Mouse (Mus musculus): ENCODE results near the gene Lipt2. TPM values are rescaled to one million over a fixed set of nuclear protein-coding genes. Genes with fewer than 3 reads are reported as not detected.
A peak's percentile ranks its signal among the peaks of the same experiment; 100 is the strongest.

Lipt2 gene
- polyA plus RNA-seq, 1 experiment: 5.6 TPM

GRCm38 (mm10) chr7:100190778-100191177 is 31.7 kb downstream of the Lipt2 start:
- H3K27me3 ChIP-seq (ENCODE audit: control insufficient read depth, insufficient read depth, insufficient read length): peaks cover 5% of the 10 kb centered on the region
- H3K4me3 ChIP-seq (ENCODE audit: insufficient read depth, poor library complexity, severe bottlenecking): no peak overlapping the region
- no peaks in the 10 kb centered on the region for H3K36me3 ChIP-seq (ENCODE audit: control insufficient read depth, insufficient read depth)
- H3ac ChIP-seq (ENCODE audit: control insufficient read depth, insufficient read length, low read depth): no peak overlapping the region
- no peaks in the 10 kb centered on the region for H3K79me2 ChIP-seq (ENCODE audit: control insufficient read depth, insufficient read depth)
- no peaks in the 10 kb centered on the region for H3K79me3 ChIP-seq (ENCODE audit: low read depth)
- TF ChIP-seq MYOD1 (IDR thresholded peaks at IDR 0.05; ENCODE audit: control insufficient read depth, insufficient read length, low read depth): no peak
- TF ChIP-seq CTCF (IDR thresholded peaks at IDR 0.05; ENCODE audit: control insufficient read depth, insufficient read depth, insufficient read length): peak; percentile 34

- H3ac ChIP-seq (ENCODE audit: control insufficient read depth, insufficient read length, low read depth): no peak overlapping the region
- H3K4me3 ChIP-seq (ENCODE audit: insufficient read depth, poor library complexity, severe bottlenecking): no peak overlapping the region
- no peaks in the 10 kb centered on the region for H3K79me3 ChIP-seq (ENCODE audit: low read depth)
- TF ChIP-seq CTCF (IDR thresholded peaks at IDR 0.05; ENCODE audit: control insufficient read depth, insufficient read depth, insufficient read length): no peak
- TF ChIP-seq CEBPB (IDR thresholded peaks at IDR 0.05; ENCODE audit: low read depth): no peak
- TF ChIP-seq MAX (IDR thresholded peaks at IDR 0.05): no peak
- no peak for TF ChIP-seq MYOD1 (IDR thresholded peaks at IDR 0.05; ENCODE audit: control insufficient read depth, insufficient read length, low read depth)
- no peak for TF ChIP-seq USF1 (IDR thresholded peaks at IDR 0.05; ENCODE audit: low read depth)
- no peak for TF ChIP-seq FOSL1 (IDR thresholded peaks at IDR 0.05; ENCODE audit: insufficient read depth, low read length, poor library complexity, severe bottlenecking)
- TF ChIP-seq MYOG (IDR thresholded peaks at IDR 0.05; ENCODE audit: control insufficient read depth, extremely low read depth, insufficient read length): no peak
- no peaks in the 10 kb centered on the region for H3K36me3 ChIP-seq (ENCODE audit: control insufficient read depth, insufficient read depth)
- H3K79me2 ChIP-seq (ENCODE audit: control insufficient read depth, insufficient read depth): no peaks in the 10 kb centered on the region
- H3K27me3 ChIP-seq (ENCODE audit: control insufficient read depth, insufficient read depth, insufficient read length): peaks cover 15% of the 10 kb centered on the region
Measured at GRCm38 (mm10) chr7:100201191-100201590, 42.1 kb downstream of the Lipt2 start.

- H3K79me3 ChIP-seq (ENCODE audit: low read depth): no peaks in the 10 kb centered on the region
- H3ac ChIP-seq (ENCODE audit: control insufficient read depth, insufficient read length, low read depth): no peak overlapping the region
- no peak overlapping the region for H3K4me3 ChIP-seq (ENCODE audit: insufficient read depth, poor library complexity, severe bottlenecking)
- no peaks in the 10 kb centered on the region for H3K36me3 ChIP-seq (ENCODE audit: control insufficient read depth, insufficient read depth)
- no peak for TF ChIP-seq MYOG (IDR thresholded peaks at IDR 0.05; ENCODE audit: control insufficient read depth, extremely low read depth, insufficient read length)
- peaks cover 19% of the 10 kb centered on the region for H3K27me3 ChIP-seq (ENCODE audit: control insufficient read depth, insufficient read depth, insufficient read length)
- no peaks in the 10 kb centered on the region for H3K79me2 ChIP-seq (ENCODE audit: control insufficient read depth, insufficient read depth)
Measured at GRCm38 (mm10) chr7:100203616-100204015, 44.5 kb downstream of the Lipt2 start.

GRCm38 (mm10) chr7:100204871-100205270 is 45.8 kb downstream of the Lipt2 start:
- no peaks in the 10 kb centered on the region for H3K79me2 ChIP-seq (ENCODE audit: control insufficient read depth, insufficient read depth)
- no peaks in the 10 kb centered on the region for H3K36me3 ChIP-seq (ENCODE audit: control insufficient read depth, insufficient read depth)
- H3K27me3 ChIP-seq (ENCODE audit: control insufficient read depth, insufficient read depth, insufficient read length): peaks cover 19% of the 10 kb centered on the region
- no peak for TF ChIP-seq CTCF (IDR thresholded peaks at IDR 0.05; ENCODE audit: control insufficient read depth, insufficient read depth, insufficient read length)
- TF ChIP-seq USF1 (IDR thresholded peaks at IDR 0.05; ENCODE audit: low read depth): no peak
- no peak for TF ChIP-seq MAX (IDR thresholded peaks at IDR 0.05)
- TF ChIP-seq FOSL1 (IDR thresholded peaks at IDR 0.05; ENCODE audit: insufficient read depth, low read length, poor library complexity, severe bottlenecking): no peak
- TF ChIP-seq MYOG (IDR thresholded peaks at IDR 0.05; ENCODE audit: control insufficient read depth, extremely low read depth, insufficient read length): no peak
- TF ChIP-seq CEBPB (IDR thresholded peaks at IDR 0.05; ENCODE audit: low read depth): no peak
- TF ChIP-seq MYOD1 (IDR thresholded peaks at IDR 0.05; ENCODE audit: control insufficient read depth, insufficient read length, low read depth): no peak
- no peak overlapping the region for H3K4me3 ChIP-seq (ENCODE audit: insufficient read depth, poor library complexity, severe bottlenecking)
- no peak overlapping the region for H3ac ChIP-seq (ENCODE audit: control insufficient read depth, insufficient read length, low read depth)
- no peaks in the 10 kb centered on the region for H3K79me3 ChIP-seq (ENCODE audit: low read depth)

GRCm38 (mm10) chr7:100206144-100206543 is 47.1 kb downstream of the Lipt2 start:
- TF ChIP-seq USF1 (IDR thresholded peaks at IDR 0.05; ENCODE audit: low read depth) (no peak), MYOG (IDR thresholded peaks at IDR 0.05; ENCODE audit: control insufficient read depth, extremely low read depth, insufficient read length) (no peak), CTCF (IDR thresholded peaks at IDR 0.05; ENCODE audit: control insufficient read depth, insufficient read depth, insufficient read length) (no peak), CEBPB (IDR thresholded peaks at IDR 0.05; ENCODE audit: low read depth) (no peak), MAX (IDR thresholded peaks at IDR 0.05) (no peak), FOSL1 (IDR thresholded peaks at IDR 0.05; ENCODE audit: insufficient read depth, low read length, poor library complexity, severe bottlenecking) (no peak), MYOD1 (IDR thresholded peaks at IDR 0.05; ENCODE audit: control insufficient read depth, insufficient read length, low read depth) (no peak)

GRCm38 (mm10) chr7:100207886-100208285 is 48.8 kb downstream of the Lipt2 start:
- Histone ChIP-seq H3K79me3 (ENCODE audit: low read depth) (no peaks in the 10 kb centered on the region), H3K27me3 (ENCODE audit: control insufficient read depth, insufficient read depth, insufficient read length) (peaks cover 24% of the 10 kb centered on the region), H3K36me3 (ENCODE audit: control insufficient read depth, insufficient read depth) (no peaks in the 10 kb centered on the region), H3ac (ENCODE audit: control insufficient read depth, insufficient read length, low read depth) (no peak overlapping the region), H3K79me2 (ENCODE audit: control insufficient read depth, insufficient read depth) (no peaks in the 10 kb centered on the region), H3K4me3 (ENCODE audit: insufficient read depth, poor library complexity, severe bottlenecking) (no peak overlapping the region)
- TF ChIP-seq MAX (IDR thresholded peaks at IDR 0.05): no peak
- no peak for TF ChIP-seq USF1 (IDR thresholded peaks at IDR 0.05; ENCODE audit: low read depth)
- TF ChIP-seq FOSL1 (IDR thresholded peaks at IDR 0.05; ENCODE audit: insufficient read depth, low read length, poor library complexity, severe bottlenecking): no peak
- TF ChIP-seq CTCF (IDR thresholded peaks at IDR 0.05; ENCODE audit: control insufficient read depth, insufficient read depth, insufficient read length): no peak
- no peak for TF ChIP-seq CEBPB (IDR thresholded peaks at IDR 0.05; ENCODE audit: low read depth)
- no peak for TF ChIP-seq MYOD1 (IDR thresholded peaks at IDR 0.05; ENCODE audit: control insufficient read depth, insufficient read length, low read depth)
- no peak for TF ChIP-seq MYOG (IDR thresholded peaks at IDR 0.05; ENCODE audit: control insufficient read depth, extremely low read depth, insufficient read length)

More at GRCm38 (mm10) chr7:100206144-100206543, 47.1 kb downstream of the Lipt2 start:
- Histone ChIP-seq H3K27me3 (ENCODE audit: control insufficient read depth, insufficient read depth, insufficient read length) (peaks cover 19% of the 10 kb centered on the region), H3K4me3 (ENCODE audit: insufficient read depth, poor library complexity, severe bottlenecking) (no peak overlapping the region), H3K79me3 (ENCODE audit: low read depth) (no peaks in the 10 kb centered on the region), H3ac (ENCODE audit: control insufficient read depth, insufficient read length, low read depth) (no peak overlapping the region), H3K36me3 (ENCODE audit: control insufficient read depth, insufficient read depth) (no peaks in the 10 kb centered on the region), H3K79me2 (ENCODE audit: control insufficient read depth, insufficient read depth) (no peaks in the 10 kb centered on the region)

Other genes with a start within 250 kb of the Lipt2 start
- gene Rnf169, start 178.8 kb upstream of the Lipt2 start, polyA plus RNA-seq (2012; fragmentation: generic; extraction: Trizol): 3.2 TPM
- not detected for gene Chrdl2, start 153.1 kb upstream of the Lipt2 start, polyA plus RNA-seq (2012; fragmentation: generic; extraction: Trizol)
- 19.8 TPM for gene Pold3, start 37.7 kb upstream of the Lipt2 start, polyA plus RNA-seq (2012; fragmentation: generic; extraction: Trizol)
- gene Kcne3, start 17.2 kb downstream of the Lipt2 start, polyA plus RNA-seq (2012; fragmentation: generic; extraction: Trizol): not detected
- 0.90 TPM for gene Pgm2l1, start 68.1 kb downstream of the Lipt2 start, polyA plus RNA-seq (2012; fragmentation: generic; extraction: Trizol)
- 12.2 TPM for gene P4ha3, start 126.2 kb downstream of the Lipt2 start, polyA plus RNA-seq (2012; fragmentation: generic; extraction: Trizol)
- gene C2cd3, start 213.0 kb downstream of the Lipt2 start, polyA plus RNA-seq (2012; fragmentation: generic; extraction: Trizol): 7.8 TPM
- 44.2 TPM for gene Ppme1, start 213.0 kb downstream of the Lipt2 start, polyA plus RNA-seq (2012; fragmentation: generic; extraction: Trizol)